Mouse (Mus musculus) ovary, adult 10 weeks (tissue): Measurements from ENCODE around the gene Faap20. TPM values are rescaled to one million over a fixed set of nuclear protein-coding genes. Genes with fewer than 3 reads are reported as not detected.

Source experiments
- polyA plus RNA-seq: library from polyadenylated mRNA; stranded (reverse); fragments of 350-450 nt; fragmentation: Illumina TruSeq; extraction: RNeasy Lipid Tissue Mini Kit (QIAGEN cat#74804); gene quantifications from one replicate; pipeline ENCODE4 v1.2.3, GENCODE M21; 2014

Gene Faap20
- 1.7 TPM for polyA plus RNA-seq

DNA sequence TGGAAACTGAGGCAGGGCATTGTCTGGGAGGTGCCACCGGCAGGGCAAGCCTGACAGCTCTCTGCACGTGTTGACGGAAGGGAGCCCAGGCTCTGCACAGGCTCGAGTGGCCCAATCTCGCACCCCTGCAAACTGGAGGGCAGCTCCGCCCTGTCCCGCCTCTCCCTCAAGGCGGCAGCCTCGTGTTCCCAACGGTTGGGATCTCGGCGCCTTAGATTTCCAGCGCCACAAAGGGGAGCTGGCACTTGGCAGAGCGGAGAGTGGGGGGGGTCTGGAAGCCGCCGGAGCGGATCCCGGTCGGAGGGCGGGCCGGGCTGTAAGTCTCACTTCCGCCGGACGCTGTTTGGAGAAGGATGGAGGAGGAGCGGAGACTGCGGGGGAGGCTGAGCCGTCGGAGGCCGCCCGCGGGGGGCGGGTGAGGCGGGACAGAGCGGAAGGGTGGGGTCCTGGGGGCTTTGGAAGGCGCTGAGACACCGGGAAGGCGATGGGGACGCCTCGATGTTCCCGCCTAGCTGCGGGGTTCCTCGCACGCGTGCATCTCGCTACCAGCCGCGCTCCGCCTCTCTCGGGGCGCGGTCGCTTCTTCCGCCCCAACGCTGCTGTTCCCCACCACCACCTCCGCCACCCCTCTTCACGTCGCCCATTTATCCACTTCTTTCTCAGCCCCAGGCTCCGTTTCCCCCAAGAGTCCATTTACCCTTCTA is at the start of gene Faap20:
Faap20 (plus strand) TSS at position 155 of the 704 bp plus-strand sequence.

DNA sequence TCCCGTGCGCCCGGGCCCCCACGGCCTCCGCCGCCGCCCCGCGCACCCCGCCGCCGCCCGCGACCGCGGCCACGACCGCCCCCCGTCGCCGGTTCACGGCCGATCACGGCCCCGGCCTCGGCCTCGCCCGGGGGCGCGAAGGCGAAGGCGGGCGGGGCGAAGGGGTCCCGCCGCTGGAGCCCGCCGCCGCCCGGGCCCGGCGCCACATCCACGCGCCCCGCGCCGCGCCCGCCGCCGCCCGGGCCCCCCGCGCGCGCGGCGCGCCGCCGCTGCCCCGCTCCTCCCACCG is 27.1 kb upstream of the Faap20 start, which contains the start of gene Ski:
Ski (minus strand) TSS at position 41 of the 289 bp plus-strand sequence.

Other genes starting within 250 kb of the Faap20 start
- not detected for gene Plch2, start 193.0 kb upstream of the Faap20 start, polyA plus RNA-seq
- gene Pex10, start 182.8 kb upstream of the Faap20 start, polyA plus RNA-seq: 2.9 TPM
- 183 TPM for gene Rer1, start 163.4 kb upstream of the Faap20 start, polyA plus RNA-seq
- 3.4 TPM for gene Morn1, start 163.2 kb upstream of the Faap20 start, polyA plus RNA-seq
- 80.6 TPM for gene Ski, start 27.2 kb upstream of the Faap20 start, polyA plus RNA-seq
- 2.0 TPM for gene Prkcz, start 111.6 kb downstream of the Faap20 start, polyA plus RNA-seq
- gene Gabrd, start 148.3 kb downstream of the Faap20 start, polyA plus RNA-seq: not detected
- gene Cfap74, start 159.4 kb downstream of the Faap20 start, polyA plus RNA-seq: 1.4 TPM
- gene Tmem52, start 219.3 kb downstream of the Faap20 start, polyA plus RNA-seq: not detected
- 275 TPM for gene Gnb1, start 241.6 kb downstream of the Faap20 start, polyA plus RNA-seq